Mouse (Mus musculus) limb, embryonic 11.5 days (tissue): Measurements from ENCODE around the gene Sgip1. TPM values are rescaled to one million over a fixed set of nuclear protein-coding genes. Genes with fewer than 3 reads are reported as not detected.

Source experiments
- ATAC-seq: fragments of 200-750 bp; cut with Nextera tagmentation; 2 replicates; pipeline ENCODE4 v1.8.0; 2017; ENCODE audit warnings: low read depth; ENCODE audit not compliant: insufficient number of reproducible peaks, low FRiP score, low TSS enrichment
- DNase-seq: peaks from one replicate; pipeline ENCODE4 v3.0.0-alpha.2; 2015; ENCODE audit warnings: low spot score
- H3K27ac ChIP-seq: fragments of 300-500 bp; sonication (generic); replicated peaks from 2 replicates; pipeline ENCODE4 v1.5.1; 2014; ENCODE audit warnings: low read depth, mild to moderate bottlenecking, low read length
- H3K27me3 ChIP-seq: fragments of 300-500 bp; sonication (generic); 2 replicates; pipeline ENCODE4 v1.6.1; 2014; ENCODE audit warnings: mild to moderate bottlenecking, low read length, mixed read lengths; ENCODE audit not compliant: control insufficient read depth, insufficient read depth
- H3K36me3 ChIP-seq: fragments of 300-500 bp; sonication (generic); 2 replicates; pipeline ENCODE4 v1.6.1; 2014; ENCODE audit warnings: mild to moderate bottlenecking, low read length, moderate library complexity, mixed read lengths; ENCODE audit not compliant: control insufficient read depth, insufficient read depth
- H3K4me1 ChIP-seq: fragments of 300-500 bp; sonication (generic); 2 replicates; pipeline ENCODE4 v1.6.1; 2014; ENCODE audit warnings: low read length, mixed read lengths; ENCODE audit not compliant: control insufficient read depth, insufficient read depth
- H3K4me2 ChIP-seq: fragments of 300-500 bp; sonication (generic); 2 replicates; pipeline ENCODE4 v1.6.1; 2014; ENCODE audit warnings: low read depth, mild to moderate bottlenecking, moderate library complexity; ENCODE audit not compliant: severe bottlenecking
- H3K4me3 ChIP-seq: fragments of 300-500 bp; sonication (generic); 2 replicates; pipeline ENCODE4 v1.5.1; 2014; ENCODE audit warnings: low read depth, low read length
- H3K9ac ChIP-seq: fragments of 300-500 bp; sonication (generic); 2 replicates; pipeline ENCODE4 v1.6.1; 2014; ENCODE audit warnings: mild to moderate bottlenecking, low read length
- H3K9me3 ChIP-seq: fragments of 300-500 bp; sonication (generic); 2 replicates; pipeline ENCODE4 v1.6.1; 2016; ENCODE audit warnings: low read length; ENCODE audit not compliant: control insufficient read depth
- WGBS: fragments of 180-500 bp; shearing (Covaris S2); extraction: QIAGEN DNeasy Blood & Tissue Kit; methylation state at CpG from one replicate; pipeline ENCODE4 v1.1.7; 2014; 5-methylcytosine and 5-hydroxymethylcytosine counted together
- polyA plus RNA-seq: library from polyadenylated mRNA; unstranded; fragments of >200 nt; fragmentation: Nextera tagmentation; extraction: Ambion mirVana; gene quantifications from 2 replicates; pipeline ENCODE4 v1.2.1, GENCODE M21; 2014

The Sgip1 gene
- polyA plus RNA-seq, 1 experiment from 2014 or later = 5.2 TPM

DNA sequence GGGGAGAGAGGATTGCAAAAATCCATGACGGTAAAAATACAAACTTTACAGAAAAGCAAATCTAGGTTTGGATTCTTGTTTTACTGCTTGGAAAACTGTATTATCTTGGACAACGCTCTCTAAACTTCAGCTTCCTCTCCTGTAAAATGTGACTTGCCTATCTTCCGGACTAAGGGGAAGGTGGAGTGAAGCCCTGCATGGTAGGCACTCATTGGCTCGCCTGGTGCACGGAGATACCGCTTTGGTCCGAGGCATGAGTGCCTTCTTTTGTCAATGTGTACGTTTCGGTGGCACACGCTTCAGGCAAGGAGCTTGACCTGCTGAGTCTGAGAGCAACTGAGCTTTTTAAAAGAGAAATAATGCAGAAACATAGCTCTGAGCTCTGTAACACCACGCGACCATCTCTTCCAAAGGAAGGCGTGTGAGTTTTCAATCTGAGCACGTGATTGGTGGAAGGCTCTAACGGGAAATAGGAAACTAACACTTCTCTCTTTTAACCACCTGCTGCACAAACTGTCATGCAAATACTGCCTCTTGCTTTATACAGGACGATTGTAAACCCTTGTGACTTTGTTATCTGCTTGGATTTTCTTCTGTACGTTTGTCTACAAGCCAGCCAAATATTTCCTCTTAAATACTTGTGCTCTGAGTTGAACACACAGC lies 214.3 kb downstream of the Sgip1 start:
- Histone ChIP-seq H3K9me3 (no peaks in the 10 kb centered on the region), H3K36me3 (no peaks in the 10 kb centered on the region), H3K4me1 (no peaks in the 10 kb centered on the region), H3K4me2 (no peak overlapping the region), H3K27ac (no peak overlapping the region), H3K27me3 (no peaks in the 10 kb centered on the region), H3K9ac (no peak overlapping the region), H3K4me3 (no peak overlapping the region)
- ATAC-seq = no peak
- no peak for DNase-seq
- WGBS = 73% methylated on average over 17 of the region's 17 CpGs

DNA sequence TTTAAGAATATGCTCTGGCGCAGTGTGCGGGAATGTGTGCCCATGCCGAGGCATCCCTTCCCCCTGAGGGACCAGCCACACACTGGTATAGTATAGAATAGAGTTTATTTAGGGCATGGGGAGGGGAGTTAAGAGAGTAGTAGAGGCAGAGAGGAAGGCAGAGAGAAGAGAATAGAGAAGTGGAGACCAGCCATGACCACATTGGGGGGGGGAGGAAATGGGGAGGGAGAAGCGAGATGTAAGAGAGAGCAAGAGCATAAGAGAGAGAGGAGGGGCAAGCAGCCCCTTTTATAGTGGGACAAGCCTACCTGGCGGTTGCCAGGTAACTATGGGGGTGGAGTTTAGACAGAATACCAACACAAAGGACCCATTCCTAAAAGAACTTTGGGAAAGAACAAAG lies 218.3 kb downstream of the Sgip1 start:
- Histone ChIP-seq H3K36me3 (no peaks in the 10 kb centered on the region), H3K9me3 (no peaks in the 10 kb centered on the region), H3K4me2 (no peak overlapping the region), H3K9ac (no peak overlapping the region), H3K27ac (no peak overlapping the region), H3K4me3 (no peak overlapping the region), H3K27me3 (no peaks in the 10 kb centered on the region), H3K4me1 (no peaks in the 10 kb centered on the region)
- ATAC-seq = no peak
- 89% methylated on average over 5 of the region's 5 CpGs for WGBS
- no peak for DNase-seq

DNA sequence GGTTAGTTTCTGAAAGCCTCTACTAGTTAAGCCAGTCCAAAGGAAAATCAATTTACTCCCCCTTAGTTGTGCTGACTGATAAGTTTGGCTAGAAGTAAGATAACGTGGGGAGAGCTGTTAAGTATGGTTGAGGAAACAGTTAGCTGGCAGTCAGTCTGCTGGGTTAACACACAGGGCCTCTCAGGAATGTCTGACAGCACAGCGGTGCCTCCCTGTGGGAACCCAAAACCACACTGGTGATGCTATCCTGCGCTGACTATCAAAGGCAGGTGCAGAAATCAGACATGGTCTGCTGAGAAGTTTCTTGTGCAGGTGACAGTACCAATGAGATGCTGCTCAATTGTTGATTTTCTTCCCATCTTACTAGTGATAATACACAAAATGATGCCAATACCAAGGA lies 223.1 kb downstream of the Sgip1 start:
- DNase-seq (no peak), ATAC-seq (no peak)
- no peaks in the 10 kb centered on the region for H3K4me1 ChIP-seq
- no peaks in the 10 kb centered on the region for H3K36me3 ChIP-seq
- H3K4me2 ChIP-seq = no peak overlapping the region
- no peak overlapping the region for H3K27ac ChIP-seq
- H3K27me3 ChIP-seq = no peaks in the 10 kb centered on the region
- no peak overlapping the region for H3K9ac ChIP-seq
- H3K4me3 ChIP-seq = no peak overlapping the region
- no peaks in the 10 kb centered on the region for H3K9me3 ChIP-seq
- 71% methylated on average over 3 of the region's 3 CpGs for WGBS

DNA sequence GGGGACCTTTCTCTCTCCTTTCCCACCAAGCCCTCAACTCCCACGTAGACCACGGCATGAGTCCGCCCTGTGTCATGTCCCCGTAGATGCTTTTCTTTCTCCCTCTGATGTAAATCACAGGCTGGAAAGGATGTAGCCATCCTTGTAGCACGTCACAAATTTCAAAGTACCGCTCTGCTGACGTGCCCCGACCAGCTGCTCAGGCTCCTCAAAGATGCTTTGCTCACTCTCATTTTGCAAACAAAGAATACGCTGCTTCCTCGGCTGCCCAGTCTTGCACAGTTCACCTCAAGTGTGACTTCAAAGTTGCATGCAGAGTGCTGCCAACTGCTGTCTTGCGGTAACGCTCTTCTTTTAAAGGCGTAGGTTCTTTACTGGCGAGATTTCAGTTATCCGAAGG lies 226.7 kb downstream of the Sgip1 start:
- ATAC-seq (no peak), DNase-seq (no peak)
- WGBS = 89% methylated on average over 15 of the region's 15 CpGs

DNA sequence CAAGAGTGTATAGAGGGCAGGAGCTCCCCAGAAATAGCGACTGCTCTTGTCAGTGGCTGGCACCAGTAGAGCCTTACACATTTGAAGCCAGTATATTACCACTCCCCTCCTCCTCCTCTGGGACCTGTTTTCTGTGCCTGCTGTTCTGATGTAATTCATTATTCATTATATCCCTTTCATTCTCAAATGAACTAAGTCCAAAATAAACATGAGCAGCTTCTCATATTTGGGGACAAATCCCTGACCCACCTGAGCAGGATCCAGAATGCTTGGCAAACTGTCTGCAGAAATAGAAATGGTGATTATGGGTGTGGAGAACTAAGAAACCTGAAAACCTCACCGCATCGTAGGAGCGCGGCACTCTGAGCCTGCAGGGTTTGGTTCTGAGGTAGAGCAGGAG lies 228.5 kb downstream of the Sgip1 start:
- ATAC-seq (no peak), DNase-seq (no peak)
- Histone ChIP-seq H3K27me3 (no peaks in the 10 kb centered on the region), H3K4me3 (no peak overlapping the region), H3K9me3 (no peaks in the 10 kb centered on the region), H3K27ac (no peak overlapping the region), H3K9ac (no peak overlapping the region), H3K4me2 (no peak overlapping the region), H3K4me1 (no peaks in the 10 kb centered on the region), H3K36me3 (no peaks in the 10 kb centered on the region)
- WGBS = 91% methylated on average over 5 of the region's 5 CpGs

More for the DNA sequence above, 226.7 kb downstream of the Sgip1 start:
- H3K4me2 ChIP-seq = no peak overlapping the region
- no peak overlapping the region for H3K4me3 ChIP-seq
- no peak overlapping the region for H3K27ac ChIP-seq
- no peaks in the 10 kb centered on the region for H3K36me3 ChIP-seq
- no peaks in the 10 kb centered on the region for H3K27me3 ChIP-seq
- H3K9me3 ChIP-seq = no peaks in the 10 kb centered on the region
- H3K4me1 ChIP-seq = no peaks in the 10 kb centered on the region
- H3K9ac ChIP-seq = no peak overlapping the region

DNA sequence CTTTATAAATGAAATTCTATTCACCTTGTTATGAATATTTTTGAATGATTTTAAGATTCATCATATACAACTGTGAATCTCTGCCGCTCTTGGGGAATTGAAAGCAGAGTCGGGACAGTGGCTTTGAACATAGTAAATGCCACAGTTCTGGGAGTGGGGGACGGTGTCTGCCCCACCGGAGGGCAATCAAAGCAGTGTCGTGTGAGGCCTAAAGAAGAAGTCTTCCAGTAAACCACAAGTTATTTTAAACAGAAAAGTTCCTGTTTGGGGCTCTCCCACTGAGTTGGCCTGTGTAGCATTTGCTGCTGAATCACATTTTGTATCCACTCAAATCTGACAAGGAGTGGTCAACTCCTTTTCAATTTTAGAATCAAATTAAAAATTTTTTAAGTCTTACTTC lies 230.1 kb downstream of the Sgip1 start:
- no peak overlapping the region for H3K4me3 ChIP-seq
- no peak overlapping the region for H3K27ac ChIP-seq
- H3K36me3 ChIP-seq = no peaks in the 10 kb centered on the region
- H3K4me1 ChIP-seq = no peaks in the 10 kb centered on the region
- no peak overlapping the region for H3K9ac ChIP-seq
- WGBS = 72% methylated on average over 5 of the region's 5 CpGs
- no peaks in the 10 kb centered on the region for H3K27me3 ChIP-seq
- no peak overlapping the region for H3K4me2 ChIP-seq
- ATAC-seq = no peak
- H3K9me3 ChIP-seq = no peaks in the 10 kb centered on the region
- no peak for DNase-seq

DNA sequence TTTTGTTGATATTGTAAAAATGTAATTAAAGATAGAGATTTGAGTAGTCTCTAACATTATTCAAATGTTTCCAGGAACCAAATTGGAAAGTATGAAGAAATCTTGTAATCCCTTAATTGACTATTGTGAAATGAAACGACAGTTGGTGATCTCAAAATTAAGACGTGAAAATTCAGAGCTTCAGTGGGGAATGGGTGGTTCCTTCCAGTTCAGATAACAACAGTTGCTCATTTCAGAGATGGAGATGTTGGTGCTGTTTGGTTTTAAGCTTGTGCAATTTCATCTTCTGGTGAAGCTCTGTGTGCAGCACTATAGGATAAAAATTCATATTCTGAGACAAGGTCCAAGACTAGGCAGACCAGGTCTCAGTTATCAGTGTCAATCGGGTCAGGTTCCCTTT lies 231.0 kb downstream of the Sgip1 start:
- H3K36me3 ChIP-seq = no peaks in the 10 kb centered on the region
- ATAC-seq = no peak
- H3K27me3 ChIP-seq = no peaks in the 10 kb centered on the region
- 79% methylated on average over 3 of the region's 3 CpGs for WGBS
- DNase-seq = no peak
- H3K4me2 ChIP-seq = no peak overlapping the region
- H3K27ac ChIP-seq = no peak overlapping the region
- H3K4me1 ChIP-seq = no peaks in the 10 kb centered on the region
- no peak overlapping the region for H3K9ac ChIP-seq
- no peaks in the 10 kb centered on the region for H3K9me3 ChIP-seq
- H3K4me3 ChIP-seq = no peak overlapping the region

DNA sequence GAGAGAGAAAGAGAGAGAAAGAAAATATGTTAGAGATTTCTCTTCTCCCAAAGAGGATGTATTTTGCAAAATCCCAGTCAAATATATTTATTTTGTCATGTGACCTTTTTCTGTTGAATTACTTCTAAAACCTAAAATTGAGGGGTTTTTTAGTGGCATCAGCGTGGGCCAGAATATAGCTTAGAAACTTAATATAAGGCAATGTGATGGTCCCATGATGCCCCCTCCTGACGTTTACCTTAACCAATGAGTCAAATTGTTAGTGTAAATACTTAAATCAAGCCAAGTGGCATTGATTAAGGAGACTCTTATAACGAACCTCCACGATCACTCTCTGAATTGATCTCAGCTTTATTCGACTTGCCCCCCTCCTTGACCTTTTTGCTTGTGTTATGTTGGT lies 233.1 kb downstream of the Sgip1 start:
- no peak overlapping the region for H3K27ac ChIP-seq
- no peak for DNase-seq

More for the DNA sequence above, 233.1 kb downstream of the Sgip1 start:
- Histone ChIP-seq H3K4me1 (0 out of 2 replicates have a peak, but pooled peaks cover 3% of the 10 kb centered on the region), H3K27me3 (0 out of 2 replicates have a peak, but pooled peaks cover 3% of the 10 kb centered on the region), H3K4me2 (no peak overlapping the region), H3K9ac (no peak overlapping the region), H3K4me3 (no peak overlapping the region), H3K9me3 (no peaks in the 10 kb centered on the region), H3K36me3 (no peaks in the 10 kb centered on the region)
- no peak for ATAC-seq
- WGBS = 45% methylated on average over 5 of the region's 5 CpGs
